Mouse (Mus musculus) heart, postnatal 25 days (tissue): Measurements from ENCODE around the gene Ppm1h. TPM values are rescaled to one million over a fixed set of nuclear protein-coding genes. Genes with fewer than 3 reads are reported as not detected.

Source experiments
- DNase-seq: peaks from one replicate; pipeline ENCODE4 v3.0.0; 2022; ENCODE audit warnings: low spot score
- intact Hi-C: fragments of 180-260 bp; cut with DNase I; formaldehyde crosslinking; loops from one replicate; pipeline ENCODE4 v1.15.1; 2025
- total RNA-seq, 2 experiments: library from RNA; stranded (reverse); gene quantifications; 2 replicates each; pipeline ENCODE4 v1.2.3; 2021

Ppm1h gene
- total RNA-seq, 2 experiments from 2014 or later: 6.8 to 7.3 TPM

DNA sequence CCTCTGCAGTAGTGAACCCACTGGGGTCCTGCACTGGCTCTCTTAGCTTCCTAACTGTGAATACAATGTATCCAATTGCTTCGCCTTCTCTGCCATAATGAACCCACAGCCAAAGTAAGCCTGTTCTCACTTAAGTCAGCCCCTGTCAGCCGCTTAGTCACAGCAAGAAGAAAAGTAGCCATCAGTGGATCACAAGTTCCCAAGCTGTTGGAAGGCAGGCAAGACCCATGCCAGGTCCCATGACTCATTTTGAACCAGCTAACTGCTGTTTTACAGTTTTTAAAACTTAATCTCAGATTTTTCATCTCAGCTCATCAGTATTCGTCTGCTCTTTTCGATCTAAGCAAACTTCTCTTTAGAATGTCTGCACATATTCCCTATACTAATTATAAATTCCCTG, 61.6 kb downstream of the Ppm1h start:
- no peak for DNase-seq
- intact Hi-C loops: no loop called here

DNA sequence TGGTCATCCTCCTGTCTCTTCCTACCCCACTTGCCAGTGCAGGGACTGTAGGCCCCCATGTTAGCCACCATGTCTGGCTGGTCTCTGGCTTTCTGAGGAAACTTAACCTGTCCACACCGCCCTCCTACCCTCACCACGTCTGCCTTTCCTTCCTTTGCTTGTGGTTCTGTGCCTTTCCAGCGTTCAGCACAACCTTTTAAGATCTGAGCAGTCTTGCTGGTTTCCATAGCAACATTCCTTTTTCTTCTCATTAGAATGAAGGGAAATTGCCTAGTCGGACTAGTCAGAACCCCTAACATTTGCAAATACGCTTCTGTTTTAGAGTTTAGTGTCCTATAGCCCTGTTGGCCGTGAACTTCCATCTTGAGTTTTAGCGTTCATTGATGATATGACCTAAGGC, 62.6 kb downstream of the Ppm1h start:
- intact Hi-C loops: no loop called here
- DNase-seq: no peak

DNA sequence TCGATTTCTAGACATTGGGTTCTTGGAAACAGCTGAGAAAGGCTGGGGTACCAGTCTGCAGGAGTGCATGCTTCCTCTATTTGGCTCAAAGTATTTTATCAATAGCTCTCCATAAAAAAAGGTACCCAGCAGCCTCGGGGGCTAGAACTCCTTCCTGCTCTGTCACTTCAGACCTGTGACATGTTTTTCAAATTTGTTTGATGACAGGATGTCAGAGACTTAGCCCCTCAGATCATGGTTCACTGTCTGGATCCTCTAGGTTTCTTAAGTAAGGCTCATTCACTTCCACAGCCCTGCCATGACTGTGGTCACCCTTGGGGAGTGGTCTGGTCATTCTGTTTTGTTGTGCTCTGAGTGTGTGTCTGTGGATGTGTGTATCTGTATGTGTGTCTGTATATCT, 63.6 kb downstream of the Ppm1h start:
- intact Hi-C loops: no loop called here
- DNase-seq: no peak

DNA sequence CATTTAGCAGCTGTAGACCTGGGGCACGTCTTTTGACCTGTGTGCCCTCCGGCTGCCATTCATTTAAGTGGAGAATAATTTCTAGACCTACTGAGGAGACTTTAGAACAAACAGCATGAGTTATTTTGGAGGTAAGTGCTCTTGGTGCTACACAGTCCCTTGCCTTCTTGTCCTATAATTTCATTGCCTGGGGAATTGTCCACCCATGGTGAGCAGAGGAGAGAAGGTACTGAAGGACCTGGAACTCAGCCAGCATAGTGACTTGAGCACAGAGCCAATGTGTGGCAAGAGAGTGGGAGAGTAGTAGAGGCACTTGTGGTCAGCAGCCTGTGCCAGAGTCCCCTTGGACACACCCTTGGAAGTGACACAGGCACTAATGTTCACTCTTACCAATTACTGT, 64.8 kb downstream of the Ppm1h start:
- DNase-seq: no peak
- intact Hi-C loops: no loop called here

DNA sequence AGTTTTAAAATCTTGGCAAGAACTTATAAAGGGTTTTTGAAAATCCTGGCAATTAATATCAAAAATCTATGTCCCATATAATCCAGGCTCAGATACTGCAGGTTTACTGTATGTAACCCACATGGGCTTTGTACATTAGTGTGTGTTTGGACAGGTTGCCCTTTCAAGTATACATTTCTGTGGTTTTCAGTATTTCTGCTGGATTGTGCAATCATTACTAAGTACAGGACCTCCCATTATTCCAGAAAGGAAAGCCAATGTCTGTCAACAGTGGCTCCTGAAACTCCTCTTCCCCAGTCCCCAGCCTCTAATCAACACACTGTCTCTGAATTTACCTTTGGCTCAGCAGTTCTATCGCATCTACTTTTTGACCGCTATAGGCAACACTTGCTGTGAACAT, 66.4 kb downstream of the Ppm1h start:
- intact Hi-C loops: no loop called here
- no peak for DNase-seq

- intact Hi-C loops: no loop called here
- DNase-seq: no peak
Observed at GRCm38 (mm10) chr10:122746211-122746610, 67.6 kb downstream of the Ppm1h start.

GRCm38 (mm10) chr10:122747151-122747925, 68.8 kb downstream of the Ppm1h start:
- intact Hi-C loops: no loop called here
- no peak for DNase-seq

DNA sequence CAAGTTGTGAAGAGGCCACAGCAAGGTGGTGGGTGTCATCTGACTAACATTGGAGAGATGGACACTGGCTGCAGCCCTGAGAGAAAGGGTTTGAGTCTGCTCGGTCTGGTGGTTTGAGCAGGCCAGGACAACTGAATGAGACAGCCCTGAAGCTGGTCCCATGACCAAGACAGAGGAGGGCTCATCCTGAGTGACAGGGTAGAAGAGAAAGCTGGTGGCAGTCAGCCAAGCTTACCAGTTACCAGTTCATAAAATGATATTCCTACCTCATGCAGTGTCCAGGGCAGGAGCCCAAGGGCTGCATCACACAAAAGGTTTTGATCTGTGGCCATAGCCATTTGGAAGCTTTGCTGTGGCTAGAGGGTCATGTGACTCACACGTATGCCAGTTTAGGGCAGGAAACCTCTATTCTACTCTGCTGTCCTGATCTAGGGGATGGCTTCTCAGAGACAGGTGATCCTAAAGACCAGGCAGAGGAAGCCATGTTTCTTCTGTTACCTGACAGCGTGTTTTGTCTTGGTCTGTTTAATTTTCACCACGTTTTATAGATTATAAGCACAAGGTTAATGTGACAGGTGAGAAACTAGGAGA, 69.9 kb downstream of the Ppm1h start:
- DNase-seq: no peak

DNA sequence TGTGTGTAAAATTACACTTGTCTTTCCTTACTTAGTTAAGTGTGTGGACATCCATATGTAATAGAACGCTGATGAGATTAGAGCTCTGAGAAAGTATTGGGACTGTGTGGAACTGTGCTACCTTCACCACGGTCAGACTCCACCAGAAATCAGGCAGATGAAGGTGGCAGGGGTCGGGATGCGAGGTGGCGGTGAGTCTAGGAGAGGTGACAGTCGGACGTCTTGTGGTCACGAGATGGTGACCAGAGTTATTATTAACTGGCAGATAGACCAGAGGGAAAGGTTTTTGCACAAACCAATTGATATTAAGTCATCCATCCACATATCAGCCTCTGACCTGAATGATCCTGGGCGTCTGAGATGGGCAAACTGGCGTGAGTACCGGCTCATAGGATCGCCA, 70.5 kb downstream of the Ppm1h start:
- intact Hi-C loops: no loop called here
- DNase-seq: no peak

More for the DNA sequence above, 69.9 kb downstream of the Ppm1h start:
- intact Hi-C loops: no loop called here

DNA sequence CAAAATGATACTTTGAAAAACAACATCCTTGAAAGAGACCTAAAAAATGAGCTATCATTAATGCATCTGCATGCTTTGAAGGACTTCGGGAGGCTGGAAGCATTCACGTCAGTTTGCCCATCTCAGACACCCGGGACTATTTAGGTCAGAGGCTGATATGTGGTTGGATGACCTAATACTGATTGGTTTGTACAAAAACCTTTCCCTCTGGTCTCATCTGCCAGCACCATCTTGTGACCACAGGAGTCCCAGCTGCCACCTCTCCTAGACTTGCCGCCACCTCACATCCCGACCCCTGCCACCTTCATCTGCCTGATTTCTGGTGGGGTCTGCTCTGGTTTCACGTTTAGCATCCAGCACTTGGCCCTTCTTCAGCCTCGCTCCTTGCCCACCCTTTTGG, 71.3 kb downstream of the Ppm1h start:
- intact Hi-C loops: loop anchor here (5.0 kb wide), 1 partner anchor 42 kb away; no protein-coding TSS in a partner anchor
- no peak for DNase-seq

GRCm38 (mm10) chr10:122752950-122753923, 74.7 kb downstream of the Ppm1h start:
- no peak for DNase-seq
- intact Hi-C loops: loop anchor here (5.0 kb wide), 1 partner anchor 39 kb away; no protein-coding TSS in a partner anchor

DNA sequence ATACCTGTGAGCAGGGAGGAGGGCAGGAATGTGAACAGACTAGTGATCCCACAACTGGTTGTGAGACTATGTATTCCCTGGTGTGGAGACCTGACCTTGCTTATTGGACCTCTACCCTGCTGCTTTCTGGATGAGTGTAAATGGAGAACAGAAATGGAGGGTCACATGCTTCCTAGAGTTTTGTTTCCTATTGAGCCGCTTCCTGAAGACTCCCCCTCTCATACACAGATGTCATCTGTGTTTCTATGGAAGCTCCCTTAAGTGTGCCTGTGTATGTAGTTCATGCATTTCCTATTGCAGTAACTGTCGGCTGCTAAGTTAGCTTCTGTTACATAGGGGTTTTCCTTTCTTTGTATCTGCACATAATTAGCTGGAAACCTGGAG, 75.4 kb downstream of the Ppm1h start:
- intact Hi-C loops: loop anchor here (5.0 kb wide), 1 partner anchor 38 kb away; no protein-coding TSS in a partner anchor
- no peak for DNase-seq

DNA sequence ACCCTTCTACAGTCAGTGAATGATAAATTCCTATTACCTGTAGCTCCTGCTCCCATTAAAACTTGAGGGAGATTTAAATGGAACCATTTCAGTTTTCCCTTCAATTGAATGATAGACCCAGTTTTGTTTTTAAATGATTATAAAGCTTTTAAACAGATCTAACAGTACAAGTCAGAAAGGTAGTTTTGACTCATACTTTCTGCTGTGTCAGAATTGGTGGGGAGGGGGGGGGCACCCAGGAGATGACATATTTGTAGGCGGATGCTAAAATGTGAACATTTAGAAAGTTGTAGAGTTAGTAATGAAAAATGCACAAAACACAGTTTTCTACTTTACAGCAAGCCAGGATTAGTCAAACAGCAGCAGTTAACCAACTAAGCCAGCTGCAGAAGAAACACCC, 76.4 kb downstream of the Ppm1h start:
- intact Hi-C loops: loop anchor here (5.0 kb wide), 1 partner anchor 37 kb away; no protein-coding TSS in a partner anchor

GRCm38 (mm10) chr10:122756879-122757530, 78.4 kb downstream of the Ppm1h start:
- intact Hi-C loops: no loop called here
- DNase-seq: no peak

More for the DNA sequence above, 76.4 kb downstream of the Ppm1h start:
- DNase-seq: no peak

DNA sequence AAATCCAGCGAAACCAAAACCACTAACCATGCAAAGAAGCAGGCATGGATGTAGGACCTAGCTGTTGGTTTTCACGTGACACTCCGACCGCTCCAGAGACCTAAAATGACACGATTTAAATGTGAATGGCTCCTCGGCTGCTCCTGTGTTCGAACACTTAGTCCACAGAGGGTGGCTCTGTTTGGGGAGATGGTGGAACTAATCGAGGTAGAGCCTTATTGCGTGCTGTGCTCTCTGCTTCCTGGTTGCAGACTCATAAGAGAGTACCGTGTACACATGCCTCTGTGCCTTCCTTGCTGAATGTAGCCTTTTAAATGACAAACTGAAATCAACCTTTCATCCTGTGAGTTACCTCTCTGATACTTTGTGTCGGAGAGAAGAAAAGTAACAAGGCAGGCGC, 79.2 kb downstream of the Ppm1h start:
- no peak for DNase-seq
- intact Hi-C loops: no loop called here

- intact Hi-C loops: no loop called here
- no peak for DNase-seq
Observed at GRCm38 (mm10) chr10:122758346-122758745, 79.8 kb downstream of the Ppm1h start.

DNA sequence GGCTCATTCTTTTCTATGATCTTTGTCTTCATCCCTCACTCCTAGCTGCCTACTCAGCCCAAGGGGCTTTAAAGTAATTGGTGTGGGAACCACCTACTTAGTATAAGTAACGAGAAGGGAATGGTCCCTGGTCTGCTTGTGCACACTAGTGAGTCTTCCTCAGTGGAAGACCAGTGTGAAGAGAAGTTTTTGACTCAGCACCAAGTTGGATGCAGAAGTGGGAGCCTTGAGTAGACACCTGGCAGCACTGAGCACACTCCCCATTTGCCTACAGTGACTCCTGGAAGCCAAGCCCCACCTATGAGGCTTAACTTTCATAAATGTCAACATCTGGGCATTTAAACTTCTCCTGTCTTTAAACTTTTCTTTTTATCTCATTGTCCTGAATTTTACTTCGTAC, 81.2 kb downstream of the Ppm1h start:
- intact Hi-C loops: no loop called here
- no peak for DNase-seq

- intact Hi-C loops: no loop called here
- no peak for DNase-seq
Observed at GRCm38 (mm10) chr10:122760469-122761307, 82.1 kb downstream of the Ppm1h start.
